Mouse (Mus musculus): ENCODE results near the gene Gpatch8.

Gene Gpatch8

DNA sequence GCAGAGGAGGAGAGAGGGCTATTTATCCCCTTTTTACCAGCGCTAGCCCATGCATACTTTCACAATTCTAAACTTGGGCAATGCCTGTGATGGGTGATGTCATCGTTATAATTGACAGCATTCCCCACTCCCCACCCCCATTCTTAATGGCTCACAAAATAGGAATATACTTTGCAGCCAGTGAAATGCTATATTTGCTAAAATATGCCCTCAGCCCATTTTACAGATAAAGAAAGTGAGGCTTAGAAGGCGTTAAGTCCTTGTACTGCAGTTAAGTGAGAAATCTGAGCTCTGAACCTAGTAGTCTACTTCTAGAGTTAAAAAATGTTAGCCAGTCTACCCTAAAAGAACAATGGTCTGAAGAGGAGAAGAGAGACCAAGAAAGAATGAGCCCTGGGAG, 111.9 kb downstream of the Gpatch8 start:
- H3K27me3 ChIP-seq (ENCODE audit: control insufficient read depth, insufficient read depth, low read length, poor library complexity, severe bottlenecking), result no peaks in the 10 kb centered on the region; the same call in 1 of the 2 replicates
- DNase-seq (ENCODE audit: low read depth, low spot score), result no peak
- H3K36me3 ChIP-seq (ENCODE audit: control insufficient read depth, insufficient read depth, low read length, poor library complexity, severe bottlenecking), result no peaks in the 10 kb centered on the region

DNA sequence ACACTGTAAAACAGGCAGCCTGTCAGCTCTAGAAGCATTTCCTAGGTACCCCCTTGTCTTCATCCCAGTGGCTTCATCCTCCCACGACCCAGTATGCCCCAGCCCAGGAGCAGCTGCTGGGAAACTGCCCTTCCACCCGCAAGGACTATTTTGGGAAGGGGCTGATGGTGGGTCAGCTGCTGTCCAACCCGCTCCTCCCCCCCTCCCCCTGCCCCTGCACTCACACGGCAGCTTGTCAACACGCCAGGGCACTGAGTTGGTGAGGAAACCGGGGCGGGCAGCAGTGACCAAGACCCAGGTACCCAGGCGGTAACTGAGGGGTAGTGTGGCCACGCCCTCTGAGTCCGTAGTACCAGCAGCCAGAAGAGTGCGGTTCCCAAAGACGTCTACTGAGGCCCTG, 112.5 kb downstream of the Gpatch8 start:
- no peak for DNase-seq (ENCODE audit: low read depth, low spot score)
- no peaks in the 10 kb centered on the region; the same call in 1 of the 2 replicates for H3K27me3 ChIP-seq (ENCODE audit: control insufficient read depth, insufficient read depth, low read length, poor library complexity, severe bottlenecking)

DNA sequence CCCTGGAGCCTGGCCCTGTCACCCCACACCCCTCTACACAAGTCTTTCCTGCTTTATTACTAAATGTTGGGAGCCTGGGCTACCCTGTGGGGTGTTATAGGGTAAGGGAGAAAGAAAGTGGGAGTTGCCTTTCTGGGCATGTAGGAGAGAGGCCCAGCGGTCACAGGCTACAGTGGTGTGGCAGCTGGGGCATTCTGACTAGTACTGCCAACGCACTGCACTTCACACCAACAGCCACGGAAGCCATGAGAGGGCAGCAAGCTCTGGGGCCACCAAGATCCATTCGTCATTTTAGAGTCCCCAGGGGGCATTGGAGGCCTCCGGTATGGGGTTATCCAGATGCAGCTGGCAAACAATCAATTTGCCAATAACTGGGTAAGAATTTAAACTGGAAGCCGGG, 114.1 kb downstream of the Gpatch8 start:
- Histone ChIP-seq H3K27me3 (ENCODE audit: control insufficient read depth, insufficient read depth, low read length, poor library complexity, severe bottlenecking) (no peaks in the 10 kb centered on the region; the same call in 1 of the 2 replicates), H3K36me3 (ENCODE audit: control insufficient read depth, insufficient read depth, low read length, poor library complexity, severe bottlenecking) (no peaks in the 10 kb centered on the region)
- no peak for DNase-seq (ENCODE audit: low read depth, low spot score)

More for the DNA sequence above, 112.5 kb downstream of the Gpatch8 start:
- no peaks in the 10 kb centered on the region for H3K36me3 ChIP-seq (ENCODE audit: control insufficient read depth, insufficient read depth, low read length, poor library complexity, severe bottlenecking)

DNA sequence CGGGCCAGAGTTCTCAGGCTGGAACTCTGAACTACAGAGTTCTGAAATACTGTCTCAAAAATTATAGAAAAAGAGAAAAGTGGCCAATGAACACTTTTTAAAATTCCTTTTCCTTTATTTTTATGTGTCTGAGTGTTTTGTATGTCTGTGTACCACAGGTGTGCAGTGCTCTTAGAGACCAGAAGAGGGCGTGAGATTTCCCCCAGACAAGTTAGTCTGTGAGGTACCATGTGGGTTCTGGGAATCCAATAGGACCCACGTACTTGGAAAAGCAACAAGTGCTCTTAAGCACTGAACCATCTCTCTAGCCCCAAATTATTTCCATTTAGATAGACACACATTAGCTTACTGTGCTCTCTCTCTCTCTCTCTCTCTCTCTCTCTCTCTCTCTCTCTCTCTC, 114.8 kb downstream of the Gpatch8 start:
- Histone ChIP-seq H3K27me3 (ENCODE audit: control insufficient read depth, insufficient read depth, low read length, poor library complexity, severe bottlenecking) (no peaks in the 10 kb centered on the region; the same call in 1 of the 2 replicates), H3K36me3 (ENCODE audit: control insufficient read depth, insufficient read depth, low read length, poor library complexity, severe bottlenecking) (no peaks in the 10 kb centered on the region; the same call in 1 of the 2 replicates)
- DNase-seq (ENCODE audit: low read depth, low spot score), result no peak

DNA sequence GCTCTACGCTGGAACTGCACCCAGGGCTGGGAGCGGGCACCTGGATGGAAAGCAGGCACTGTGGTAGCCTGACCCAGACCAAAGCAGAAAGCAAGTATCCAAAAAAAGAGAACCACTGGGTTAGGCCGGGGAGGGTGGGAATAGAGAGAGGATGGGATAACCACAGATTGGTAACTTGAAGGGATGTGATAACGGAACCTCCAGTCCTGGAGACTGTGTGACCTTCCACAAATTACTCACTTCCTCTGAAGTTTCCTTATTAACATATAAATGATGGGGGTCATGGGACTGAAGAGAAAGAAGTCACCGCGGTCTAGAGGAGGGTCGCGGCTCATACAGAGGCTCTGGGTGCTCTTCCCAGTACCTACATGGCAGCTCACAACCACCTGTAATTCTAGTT, 115.9 kb downstream of the Gpatch8 start:
- Histone ChIP-seq H3K36me3 (ENCODE audit: control insufficient read depth, insufficient read depth, low read length, poor library complexity, severe bottlenecking) (peaks cover 4% of the 10 kb centered on the region), H3K27me3 (ENCODE audit: control insufficient read depth, insufficient read depth, low read length, poor library complexity, severe bottlenecking) (no peaks in the 10 kb centered on the region; the same call in 1 of the 2 replicates)
- no peak for DNase-seq (ENCODE audit: low read depth, low spot score)

DNA sequence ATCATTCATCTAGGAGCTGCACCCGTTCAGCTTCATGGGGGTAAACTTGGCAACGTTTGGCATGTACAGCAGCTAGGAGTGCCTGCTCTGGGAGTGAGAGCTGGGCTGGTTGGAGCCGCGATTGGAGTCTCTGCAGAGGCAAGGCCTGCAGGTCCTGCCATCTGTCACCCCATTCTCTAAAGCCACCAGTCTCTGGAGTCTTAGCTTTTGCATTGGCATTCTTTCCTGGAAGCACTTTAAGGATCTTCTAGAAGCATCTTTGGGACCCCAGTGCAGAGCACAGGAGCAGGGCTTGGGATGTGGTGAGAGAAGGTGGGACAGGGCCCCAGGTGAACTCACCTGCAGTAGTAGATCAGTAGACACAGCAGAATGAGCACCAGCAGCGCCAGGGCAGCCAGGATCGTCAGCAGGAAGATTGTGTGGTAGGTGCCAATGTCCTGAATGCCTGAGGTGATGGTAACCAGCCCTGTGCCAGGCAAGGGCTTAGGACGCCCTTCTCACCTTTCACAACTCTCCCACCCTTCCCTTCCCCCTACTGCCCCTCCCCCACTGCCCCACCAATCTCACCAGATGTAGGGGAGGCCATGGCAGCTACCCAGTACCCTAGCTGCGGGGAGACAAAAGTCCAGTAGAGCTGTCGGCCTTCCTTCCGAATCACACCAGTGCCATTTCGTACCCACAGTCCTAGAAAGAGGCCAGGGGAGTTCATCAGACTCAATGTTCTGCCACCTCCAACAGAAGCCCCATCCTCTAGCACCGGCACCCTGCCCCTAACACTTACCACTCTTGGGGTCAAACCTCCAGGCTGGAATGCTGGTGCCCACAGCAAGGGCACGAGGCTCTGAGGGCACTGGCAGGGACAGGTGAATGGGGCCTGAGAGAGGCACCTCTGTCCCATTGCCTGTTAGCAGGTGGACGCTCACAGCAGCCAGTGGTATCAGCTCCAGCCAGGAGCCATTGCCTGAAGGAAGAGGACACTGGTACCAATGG, 116.8 kb downstream of the Gpatch8 start:
- no peak for DNase-seq (ENCODE audit: low read depth, low spot score)
- Histone ChIP-seq H3K36me3 (ENCODE audit: control insufficient read depth, insufficient read depth, low read length, poor library complexity, severe bottlenecking) (peaks cover 4% of the 10 kb centered on the region), H3K27me3 (ENCODE audit: control insufficient read depth, insufficient read depth, low read length, poor library complexity, severe bottlenecking) (no peaks in the 10 kb centered on the region)

DNA sequence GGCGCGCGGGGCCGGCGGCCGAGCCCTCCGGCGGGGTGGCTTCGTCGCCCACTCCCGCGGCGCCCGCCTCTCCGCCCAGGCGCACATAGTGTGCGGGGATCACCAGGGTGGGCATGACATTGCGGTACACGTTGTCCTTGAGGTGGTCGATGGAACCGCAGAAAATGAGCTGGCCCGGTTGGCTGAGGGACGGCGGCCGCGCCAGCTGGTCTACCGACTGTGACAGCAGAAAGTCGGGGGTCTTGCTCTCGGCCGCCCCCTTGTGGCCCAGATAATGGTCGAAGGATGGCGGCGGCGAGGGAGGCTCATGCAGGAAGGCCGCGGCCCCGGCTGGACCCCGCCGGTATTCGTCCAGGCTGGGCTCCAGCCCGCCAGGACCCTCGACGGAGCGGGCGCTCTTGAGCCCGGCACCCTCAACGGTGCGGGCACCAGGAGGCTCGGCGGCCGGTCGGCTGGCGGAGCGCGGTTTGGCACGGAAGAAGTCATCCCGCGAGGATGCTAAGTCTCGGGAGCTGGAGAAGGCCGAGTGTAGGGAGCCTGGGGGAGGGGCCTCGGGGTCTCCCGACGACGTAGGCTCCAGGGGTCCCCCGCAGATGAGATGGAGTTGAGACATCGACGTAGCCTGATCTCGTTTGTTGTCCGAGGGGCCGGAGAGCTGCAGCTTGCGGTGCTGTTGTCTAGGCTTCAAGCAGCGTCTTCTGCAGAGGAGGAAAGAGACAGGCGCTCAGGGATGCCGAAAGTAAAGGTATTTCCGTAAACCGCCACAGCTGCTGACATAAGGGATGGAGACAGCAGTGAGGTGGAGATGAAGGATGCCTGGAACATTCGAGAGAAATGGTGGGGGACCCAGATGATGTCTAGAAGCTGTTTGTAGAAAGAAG, 117.7 kb downstream of the Gpatch8 start:
- peaks cover 4% of the 10 kb centered on the region for H3K36me3 ChIP-seq (ENCODE audit: control insufficient read depth, insufficient read depth, low read length, poor library complexity, severe bottlenecking)
- peak; percentile 82 for DNase-seq (ENCODE audit: low read depth, low spot score)
- no peaks in the 10 kb centered on the region for H3K27me3 ChIP-seq (ENCODE audit: control insufficient read depth, insufficient read depth, low read length, poor library complexity, severe bottlenecking)

DNA sequence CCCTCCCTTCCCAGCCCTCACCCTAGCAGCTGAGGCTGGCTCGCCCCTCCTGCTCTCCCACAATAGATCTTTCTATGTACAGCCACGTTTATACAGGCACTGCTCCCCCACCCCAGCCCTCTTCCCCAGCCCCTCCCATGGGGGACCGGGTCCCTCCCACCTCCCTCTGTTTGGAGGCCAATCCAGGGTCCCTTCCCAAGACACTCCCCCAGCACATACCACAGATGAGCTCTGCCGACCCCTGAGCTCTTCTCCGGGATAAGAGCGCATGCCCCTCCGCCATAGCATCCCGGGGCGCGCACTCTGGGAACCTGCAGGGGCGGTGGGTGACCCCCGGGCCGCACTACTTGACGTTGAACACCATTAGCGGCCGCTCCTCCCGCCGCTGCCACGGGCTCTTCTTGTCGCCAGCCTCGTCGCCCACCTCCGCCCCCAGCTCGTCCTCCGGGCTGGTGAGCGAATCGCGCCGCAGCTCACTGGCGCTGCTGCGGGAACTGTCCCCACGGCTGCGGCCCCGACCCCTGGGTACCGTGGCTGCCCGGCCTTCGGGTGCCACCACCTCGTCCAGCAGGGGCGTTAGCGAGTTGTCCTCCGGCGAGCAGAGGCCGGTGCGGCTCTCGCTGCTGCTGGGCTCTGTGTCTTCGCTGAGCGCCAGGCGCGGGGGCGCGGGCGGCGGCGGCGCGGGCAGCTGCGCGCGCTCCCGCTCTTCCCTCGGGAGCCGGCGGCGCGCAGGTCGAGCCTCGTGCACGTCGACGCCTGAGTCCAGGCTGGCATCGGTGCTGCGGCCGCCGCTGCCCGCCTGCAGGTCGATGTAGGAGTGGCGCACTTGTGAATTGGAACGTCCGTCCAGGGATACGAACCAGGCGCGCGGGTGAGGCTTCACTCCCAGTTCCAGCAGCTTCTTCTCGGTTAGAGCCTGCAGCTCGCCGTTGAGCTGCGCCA, 118.8 kb downstream of the Gpatch8 start:
- DNase-seq (ENCODE audit: low read depth, low spot score), result peak; percentile 53
- Histone ChIP-seq H3K36me3 (ENCODE audit: control insufficient read depth, insufficient read depth, low read length, poor library complexity, severe bottlenecking) (peaks cover 4% of the 10 kb centered on the region), H3K27me3 (ENCODE audit: control insufficient read depth, insufficient read depth, low read length, poor library complexity, severe bottlenecking) (no peaks in the 10 kb centered on the region)

DNA sequence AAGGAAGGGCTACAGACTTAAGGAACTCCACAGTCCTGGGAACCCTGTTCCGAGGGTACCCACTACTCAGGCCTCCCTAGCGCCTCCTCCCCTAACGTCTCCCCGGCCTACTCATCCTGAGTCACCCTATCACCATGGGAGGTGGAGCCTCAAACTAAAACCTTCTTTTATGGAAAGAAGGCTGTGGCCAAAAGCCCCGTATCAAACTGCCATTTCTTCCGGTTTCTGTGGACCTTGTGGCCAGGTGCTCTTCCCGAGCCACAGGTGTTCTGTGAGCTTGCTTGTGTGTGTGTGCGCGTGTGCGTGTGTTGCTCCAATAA, 119.8 kb downstream of the Gpatch8 start:
- Histone ChIP-seq H3K27me3 (ENCODE audit: control insufficient read depth, insufficient read depth, low read length, poor library complexity, severe bottlenecking) (no peaks in the 10 kb centered on the region), H3K36me3 (ENCODE audit: control insufficient read depth, insufficient read depth, low read length, poor library complexity, severe bottlenecking) (peaks cover 4% of the 10 kb centered on the region)
- no peak for DNase-seq (ENCODE audit: low read depth, low spot score)

DNA sequence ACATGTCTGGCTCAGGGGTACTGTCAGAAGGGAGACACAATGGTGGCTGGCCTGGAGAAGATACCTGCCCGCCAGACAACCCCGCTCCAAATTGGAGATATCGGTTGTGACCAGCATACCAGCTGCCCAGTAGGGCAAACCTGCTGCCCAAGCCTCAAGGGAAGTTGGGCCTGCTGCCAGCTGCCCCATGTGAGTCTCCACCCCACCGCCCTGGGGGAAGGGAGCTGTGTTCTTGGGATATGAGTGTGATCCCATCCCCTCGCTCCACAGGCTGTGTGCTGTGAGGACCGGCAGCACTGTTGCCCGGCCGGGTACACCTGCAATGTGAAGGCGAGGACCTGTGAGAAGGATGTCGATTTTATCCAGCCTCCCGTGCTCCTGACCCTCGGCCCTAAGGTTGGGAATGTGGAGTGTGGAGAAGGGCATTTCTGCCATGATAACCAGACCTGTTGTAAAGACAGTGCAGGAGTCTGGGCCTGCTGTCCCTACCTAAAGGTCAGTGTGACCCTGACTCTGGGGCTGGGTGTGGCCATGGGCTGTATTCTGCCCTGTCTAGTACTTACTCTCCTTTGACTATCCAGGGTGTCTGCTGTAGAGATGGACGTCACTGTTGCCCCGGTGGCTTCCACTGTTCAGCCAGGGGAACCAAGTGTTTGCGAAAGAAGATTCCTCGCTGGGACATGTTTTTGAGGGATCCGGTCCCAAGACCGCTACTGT, 120.3 kb downstream of the Gpatch8 start:
- DNase-seq (ENCODE audit: low read depth, low spot score), result no peak
- Histone ChIP-seq H3K27me3 (ENCODE audit: control insufficient read depth, insufficient read depth, low read length, poor library complexity, severe bottlenecking) (no peaks in the 10 kb centered on the region), H3K36me3 (ENCODE audit: control insufficient read depth, insufficient read depth, low read length, poor library complexity, severe bottlenecking) (peaks cover 4% of the 10 kb centered on the region)

DNA sequence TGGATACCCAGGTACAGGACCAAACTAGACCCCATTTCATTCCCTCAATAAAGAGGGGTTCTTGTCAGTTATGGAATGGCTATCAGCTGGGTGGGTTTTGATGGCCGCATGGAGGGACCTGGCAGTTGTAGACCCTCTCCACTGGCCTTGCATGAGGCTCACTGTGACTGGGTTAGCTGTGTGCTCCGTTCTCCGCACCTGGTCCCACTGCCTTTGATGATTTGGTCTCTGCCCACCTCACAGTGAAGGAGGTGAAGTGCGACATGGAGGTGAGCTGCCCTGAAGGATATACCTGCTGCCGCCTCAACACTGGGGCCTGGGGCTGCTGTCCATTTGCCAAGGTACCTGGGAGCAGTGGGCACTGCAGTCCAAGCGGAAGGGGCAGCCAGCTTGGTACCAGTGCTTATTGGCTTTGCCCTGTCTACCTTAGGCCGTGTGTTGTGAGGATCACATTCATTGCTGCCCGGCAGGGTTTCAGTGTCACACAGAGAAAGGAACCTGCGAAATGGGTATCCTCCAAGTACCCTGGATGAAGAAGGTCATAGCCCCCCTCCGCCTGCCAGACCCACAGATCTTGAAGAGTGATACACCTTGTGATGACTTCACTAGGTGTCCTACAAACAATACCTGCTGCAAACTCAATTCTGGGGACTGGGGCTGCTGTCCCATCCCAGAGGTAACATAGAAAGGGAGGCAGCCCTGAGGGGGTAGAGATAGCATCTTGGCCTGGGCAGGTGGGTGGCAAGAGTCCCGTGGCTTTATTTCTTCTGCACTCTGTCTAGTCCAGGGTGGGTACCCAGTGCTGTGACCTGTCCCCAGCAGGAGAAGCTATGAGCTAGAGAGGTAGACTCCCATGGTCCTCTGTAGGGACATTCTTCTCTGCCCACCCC, 121.1 kb downstream of the Gpatch8 start:
- Histone ChIP-seq H3K36me3 (ENCODE audit: control insufficient read depth, insufficient read depth, low read length, poor library complexity, severe bottlenecking) (peaks cover 4% of the 10 kb centered on the region), H3K27me3 (ENCODE audit: control insufficient read depth, insufficient read depth, low read length, poor library complexity, severe bottlenecking) (no peaks in the 10 kb centered on the region)
- no peak for DNase-seq (ENCODE audit: low read depth, low spot score)

DNA sequence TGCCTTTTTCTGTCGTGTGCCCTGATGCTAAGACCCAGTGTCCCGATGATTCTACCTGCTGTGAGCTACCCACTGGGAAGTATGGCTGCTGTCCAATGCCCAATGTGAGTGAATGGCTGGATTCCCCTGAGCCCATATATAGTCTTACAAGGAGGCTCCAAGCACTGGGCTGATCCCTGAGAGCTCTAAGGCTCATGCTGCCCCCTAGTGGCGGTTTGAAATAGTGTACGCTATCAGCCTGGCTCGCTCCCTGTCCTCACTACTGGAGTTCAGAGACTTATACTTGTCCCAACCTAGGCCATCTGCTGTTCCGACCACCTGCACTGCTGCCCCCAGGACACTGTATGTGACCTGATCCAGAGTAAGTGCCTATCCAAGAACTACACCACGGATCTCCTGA, 121.8 kb downstream of the Gpatch8 start:
- Histone ChIP-seq H3K27me3 (ENCODE audit: control insufficient read depth, insufficient read depth, low read length, poor library complexity, severe bottlenecking) (no peaks in the 10 kb centered on the region), H3K36me3 (ENCODE audit: control insufficient read depth, insufficient read depth, low read length, poor library complexity, severe bottlenecking) (peaks cover 4% of the 10 kb centered on the region)
- DNase-seq (ENCODE audit: low read depth, low spot score), result peak; percentile 90

DNA sequence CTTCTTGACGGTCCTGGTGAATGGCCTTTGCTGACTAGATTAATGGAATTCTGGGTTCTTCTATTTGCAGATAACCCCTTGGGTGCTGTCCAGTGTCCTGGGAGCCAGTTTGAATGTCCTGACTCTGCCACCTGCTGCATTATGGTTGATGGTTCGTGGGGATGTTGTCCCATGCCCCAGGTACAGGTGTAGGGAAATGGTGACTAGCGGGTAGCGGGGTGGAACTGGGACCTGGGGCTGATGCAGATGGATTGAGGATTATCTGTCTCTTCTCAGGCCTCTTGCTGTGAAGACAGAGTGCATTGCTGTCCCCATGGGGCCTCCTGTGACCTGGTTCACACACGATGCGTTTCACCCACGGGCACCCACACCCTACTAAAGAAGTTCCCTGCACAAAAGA, 122.3 kb downstream of the Gpatch8 start:
- DNase-seq (ENCODE audit: low read depth, low spot score), result no peak
- Histone ChIP-seq H3K36me3 (ENCODE audit: control insufficient read depth, insufficient read depth, low read length, poor library complexity, severe bottlenecking) (peaks cover 4% of the 10 kb centered on the region), H3K27me3 (ENCODE audit: control insufficient read depth, insufficient read depth, low read length, poor library complexity, severe bottlenecking) (no peaks in the 10 kb centered on the region)
